Mouse (Mus musculus) limb, embryonic 13.5 days (tissue): Measurements from ENCODE around the gene Eif2s3x. TPM values are rescaled to one million over a fixed set of nuclear protein-coding genes. Genes with fewer than 3 reads are reported as not detected.
"Not testable (repeated sequence)": the region's sequence is repeated elsewhere in the genome, so short reads cannot be mapped to it uniquely, and the experiment has no call there.

Experiments used
- ATAC-seq: fragments of 200-750 bp; cut with Nextera tagmentation; 2 replicates; pipeline ENCODE4 v1.8.0; 2017; ENCODE audit warnings: low read depth, moderate number of reproducible peaks, moderate TSS enrichment; ENCODE audit not compliant: low FRiP score
- H3K27ac ChIP-seq: fragments of 300-500 bp; sonication (generic); 2 replicates; pipeline ENCODE4 v1.5.1; 2015; ENCODE audit warnings: inconsistent platforms, mild to moderate bottlenecking, moderate library complexity
- H3K27me3 ChIP-seq: fragments of 300-500 bp; sonication (generic); 2 replicates; pipeline ENCODE4 v1.6.1; 2015; ENCODE audit warnings: mild to moderate bottlenecking, inconsistent platforms
- H3K36me3 ChIP-seq: fragments of 300-500 bp; sonication (generic); 2 replicates; pipeline ENCODE4 v1.6.1; 2015; ENCODE audit warnings: inconsistent platforms, mild to moderate bottlenecking, moderate library complexity
- H3K4me1 ChIP-seq: fragments of 300-500 bp; sonication (generic); 2 replicates; pipeline ENCODE4 v1.6.1; 2015; ENCODE audit warnings: inconsistent platforms
- H3K4me2 ChIP-seq: fragments of 300-500 bp; sonication (generic); replicated peaks from 2 replicates; pipeline ENCODE4 v1.6.1; 2015; ENCODE audit warnings: inconsistent platforms, mild to moderate bottlenecking, moderate library complexity
- H3K4me3 ChIP-seq: fragments of 300-500 bp; sonication (generic); 2 replicates; pipeline ENCODE4 v1.5.1; 2015; ENCODE audit warnings: moderate library complexity, mild to moderate bottlenecking, inconsistent platforms
- H3K9ac ChIP-seq: fragments of 300-500 bp; sonication (generic); 2 replicates; pipeline ENCODE4 v1.6.1; 2015; ENCODE audit warnings: mild to moderate bottlenecking, inconsistent platforms
- H3K9me3 ChIP-seq: fragments of 300-500 bp; sonication (generic); 2 replicates; pipeline ENCODE4 v1.6.1; 2016; ENCODE audit warnings: inconsistent platforms
- WGBS: fragments of 180-500 bp; shearing (Covaris S2); methylation state at CpG from one replicate; pipeline ENCODE4 v1.1.7; 2015; 5-methylcytosine and 5-hydroxymethylcytosine counted together
- polyA plus RNA-seq: library from polyadenylated mRNA; unstranded; fragments of >200 nt; fragmentation: Nextera tagmentation; extraction: Ambion mirVana; gene quantifications from 2 replicates; pipeline ENCODE4 v1.2.1, GENCODE M21; 2015

Eif2s3x gene
- 72.5 and 82.2 TPM in 2 replicates for polyA plus RNA-seq

DNA sequence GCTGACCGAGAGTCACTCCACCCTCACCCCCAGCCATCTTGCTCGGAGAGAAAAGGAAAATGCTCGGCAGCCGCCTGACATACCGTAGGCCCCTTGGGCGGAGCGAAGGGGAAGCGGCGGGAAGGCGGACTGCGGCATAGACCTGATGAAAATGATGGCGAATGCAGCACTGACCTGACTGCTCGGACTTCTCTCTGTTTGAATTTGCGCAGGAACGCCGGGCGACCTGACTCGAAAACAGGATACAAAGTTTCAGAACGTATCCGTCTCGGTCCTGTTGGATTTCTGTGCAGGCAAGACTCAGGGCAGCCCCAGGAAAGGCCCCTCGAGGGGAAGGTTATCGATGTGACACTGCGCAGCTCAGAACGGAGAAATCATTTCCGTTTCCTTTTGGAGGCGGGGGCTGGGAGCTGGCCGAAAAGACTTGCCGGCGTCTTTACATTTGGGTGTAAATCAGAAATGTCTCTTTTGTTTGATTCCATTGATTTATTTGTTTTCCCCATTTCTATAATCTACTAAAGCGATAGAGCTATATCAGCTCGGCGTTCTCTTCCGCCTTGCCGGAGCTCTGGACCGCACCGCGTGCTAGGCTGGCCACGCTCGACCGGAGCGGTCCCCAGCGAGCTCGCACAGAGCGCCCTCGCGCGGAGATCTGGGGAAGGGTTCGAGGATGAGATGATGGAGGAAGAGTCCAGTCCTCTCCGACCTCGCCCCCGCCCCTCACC lies at the start of gene Eif2s3x:
Gene Eif2s3x, minus strand, starts transcription at position 266 of the 725 bp plus-strand sequence.
- WGBS, result under 1% methylated on average over 52 of the region's 52 CpGs
- Histone ChIP-seq H3K27me3 (no peaks in the 10 kb centered on the region), H3K27ac (peak within 1 kb of the TSS; percentile 52; the same call in 1 of the 2 replicates), H3K9me3 (no peaks in the 10 kb centered on the region), H3K4me3 (peak within 1 kb of the TSS; percentile 75), H3K4me2 (peak within 1 kb of the TSS; percentile 69), H3K4me1 (peaks cover 4% of the 10 kb centered on the region; the same call in 1 of the 2 replicates), H3K9ac (peak within 1 kb of the TSS; percentile 84), H3K36me3 (peaks cover 25% of the 10 kb centered on the region)
- peak; percentile 95 for ATAC-seq

DNA sequence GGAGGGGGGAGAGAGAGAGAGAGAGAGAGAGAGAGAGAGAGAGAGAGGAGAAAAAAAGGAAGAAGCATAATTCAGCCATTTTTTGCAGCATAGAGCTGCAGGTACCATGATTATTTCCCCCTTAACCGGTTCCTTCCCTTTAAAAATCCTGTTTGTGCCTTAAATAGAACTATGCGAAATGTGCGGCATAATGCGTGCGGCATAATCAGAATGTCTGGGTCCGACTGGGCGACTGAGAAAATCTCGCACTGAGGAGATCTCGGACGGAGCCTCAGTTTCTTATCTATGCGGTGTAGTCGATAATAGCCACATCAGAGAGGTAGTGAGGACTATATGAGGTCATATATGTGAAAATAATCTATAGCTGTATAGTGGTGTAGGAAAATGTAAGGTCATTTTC lies 22.9 kb upstream of the Eif2s3x start:
- ATAC-seq, result no peak
- no peaks in the 10 kb centered on the region for H3K36me3 ChIP-seq
- peaks cover 43% of the 10 kb centered on the region for H3K27me3 ChIP-seq

DNA sequence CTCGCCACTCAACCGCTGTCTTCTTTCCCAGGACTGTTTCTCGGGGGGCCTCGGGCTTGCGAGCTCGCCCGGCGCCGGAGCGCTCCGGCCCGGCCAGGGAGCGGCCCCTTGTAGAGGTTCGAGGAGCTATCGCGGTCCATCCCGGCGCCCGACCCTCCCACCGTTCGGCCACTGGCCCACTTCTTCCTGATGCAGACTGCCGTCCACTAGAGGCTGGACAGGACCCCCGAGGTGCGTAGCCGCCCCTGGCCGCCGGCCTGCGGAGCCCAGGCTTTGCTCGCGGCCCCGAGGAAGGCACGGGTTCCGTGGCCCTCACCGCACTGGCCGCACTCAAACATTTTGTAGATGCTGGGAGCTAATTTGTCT lies 22.5 kb upstream of the Eif2s3x start:
- no peaks in the 10 kb centered on the region for H3K9me3 ChIP-seq
- 14% methylated on average over 30 of the region's 35 CpGs for WGBS
- H3K4me3 ChIP-seq, result peak overlapping the region; percentile 66
- peak overlapping the region; percentile 70; the same call in 1 of the 2 replicates for H3K27ac ChIP-seq
- peak overlapping the region; percentile 60 for H3K4me2 ChIP-seq
- H3K36me3 ChIP-seq, result no peaks in the 10 kb centered on the region
- no peak; the same call in 1 of the 2 replicates for ATAC-seq
- peak overlapping the region; percentile 75 for H3K9ac ChIP-seq
- H3K4me1 ChIP-seq, result no peaks in the 10 kb centered on the region
- peaks cover 47% of the 10 kb centered on the region for H3K27me3 ChIP-seq

More for the DNA sequence above, 22.9 kb upstream of the Eif2s3x start:
- Histone ChIP-seq H3K27ac (no peak overlapping the region), H3K4me1 (no peaks in the 10 kb centered on the region), H3K9ac (peak overlapping the region; percentile 75), H3K4me2 (peak overlapping the region; percentile 60), H3K9me3 (no peaks in the 10 kb centered on the region), H3K4me3 (peak overlapping the region; percentile 66)
- WGBS, result 30% methylated on average over 12 of the region's 12 CpGs

DNA sequence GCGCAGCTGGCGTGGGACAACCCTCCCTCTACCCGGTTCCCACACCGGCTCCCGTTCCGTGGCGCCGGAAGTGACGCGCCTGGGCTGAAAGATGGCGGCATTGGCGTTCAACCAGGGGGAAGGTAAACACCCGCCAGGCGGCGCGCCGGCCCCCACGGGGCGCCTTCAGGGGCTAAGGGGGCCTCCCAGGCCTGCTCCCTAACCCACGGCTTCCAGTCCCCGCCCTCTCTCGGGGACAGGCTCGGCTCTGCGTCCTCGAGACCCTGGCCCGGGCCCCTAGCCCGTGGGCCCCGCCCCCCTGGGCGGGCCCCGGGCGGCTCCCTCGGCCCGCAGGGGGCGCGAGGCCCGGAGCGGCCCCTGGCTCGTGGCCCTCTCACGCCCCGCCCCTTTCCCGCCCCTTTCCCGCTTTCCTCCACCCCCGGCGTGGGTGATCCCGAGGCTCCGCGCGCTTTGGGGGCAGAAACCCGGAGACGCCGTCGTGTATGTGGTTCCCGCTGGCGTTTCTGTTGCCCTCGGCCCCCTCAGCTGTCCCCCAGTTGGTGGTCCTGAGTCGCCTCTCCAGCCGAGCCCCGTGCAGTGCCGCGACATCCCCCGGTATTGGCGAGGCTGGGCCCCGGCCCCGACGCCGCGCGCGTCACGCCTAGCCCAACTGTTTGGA lies 22.0 kb upstream of the Eif2s3x start, which contains the start of gene Klhl15:
Gene Klhl15, plus strand, starts transcription at position 68 of the 658 bp plus-strand sequence.
- ATAC-seq, result peak; percentile 97
- peak within 1 kb of the TSS; percentile 75 for H3K9ac ChIP-seq
- peak within 1 kb of the TSS; percentile 60 for H3K4me2 ChIP-seq
- H3K4me1 ChIP-seq, result no peaks in the 10 kb centered on the region
- H3K9me3 ChIP-seq, result no peaks in the 10 kb centered on the region
- H3K4me3 ChIP-seq, result peak within 1 kb of the TSS; percentile 66
- H3K27me3 ChIP-seq, result peaks cover 52% of the 10 kb centered on the region
- H3K36me3 ChIP-seq, result no peaks in the 10 kb centered on the region
- peak within 1 kb of the TSS; percentile 79 for H3K27ac ChIP-seq
- WGBS, result 5% methylated on average over 39 of the region's 70 CpGs

DNA sequence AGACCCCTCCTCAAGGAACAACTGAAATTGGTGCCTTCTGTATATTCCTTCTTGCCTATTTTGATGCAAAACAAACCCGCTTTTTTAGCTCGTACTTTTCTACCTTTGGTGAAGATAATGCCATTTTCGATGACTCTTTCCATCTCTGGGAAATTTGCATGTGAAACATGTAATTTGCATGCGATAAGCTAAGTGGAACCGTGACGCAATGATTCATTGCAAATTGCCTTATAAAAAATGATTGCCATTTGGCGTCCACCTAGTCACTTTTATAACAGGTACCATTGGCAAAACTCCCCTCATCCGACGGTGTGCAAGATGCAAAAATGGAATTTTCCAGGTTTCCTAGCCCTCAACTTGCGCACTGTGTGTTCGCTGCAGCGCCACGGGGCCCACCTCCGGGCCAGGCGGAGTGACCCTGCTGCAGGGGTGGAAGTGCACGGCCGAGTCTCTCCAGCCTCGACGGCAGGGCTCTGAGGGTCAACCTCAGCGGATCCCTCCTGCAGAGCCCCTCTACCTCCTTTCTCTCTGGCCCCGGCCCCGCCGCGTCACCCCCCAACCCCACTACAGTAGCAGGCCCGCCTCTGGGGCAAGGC lies 21.4 kb upstream of the Eif2s3x start:
- H3K27me3 ChIP-seq, result peaks cover 50% of the 10 kb centered on the region
- no peak; the same call in 1 of the 2 replicates for ATAC-seq
- H3K4me1 ChIP-seq, result no peaks in the 10 kb centered on the region
- no peaks in the 10 kb centered on the region for H3K9me3 ChIP-seq
- peak overlapping the region; percentile 75 for H3K9ac ChIP-seq
- H3K4me3 ChIP-seq, result peak overlapping the region; percentile 66
- H3K27ac ChIP-seq, result peak overlapping the region; percentile 79
- no peaks in the 10 kb centered on the region for H3K36me3 ChIP-seq
- peak overlapping the region; percentile 60 for H3K4me2 ChIP-seq
- WGBS, result 14% methylated on average over 20 of the region's 25 CpGs

DNA sequence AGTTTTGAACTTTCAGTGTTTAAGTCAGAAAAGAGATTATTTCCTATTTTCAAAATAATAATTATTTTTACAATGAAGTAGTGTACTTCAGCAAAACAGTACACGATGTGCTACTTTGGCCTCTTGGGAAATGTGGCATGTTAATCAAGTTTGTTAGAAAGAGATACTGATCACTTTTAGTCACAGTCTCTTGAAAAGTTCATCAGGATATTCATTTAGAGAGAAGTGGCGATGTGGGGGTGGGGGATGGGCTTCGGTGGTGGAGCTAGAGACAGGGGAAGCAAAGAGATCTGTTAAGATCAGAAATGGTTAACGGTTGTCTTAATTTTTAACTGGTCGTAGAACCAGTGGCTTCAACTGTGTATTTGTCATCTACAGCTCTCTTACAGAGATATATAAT lies 20.8 kb upstream of the Eif2s3x start:
- peak overlapping the region; percentile 60; the same call in 1 of the 2 replicates for H3K4me2 ChIP-seq
- WGBS, result 38% methylated on average over 5 of the region's 5 CpGs
- ATAC-seq, result no peak

DNA sequence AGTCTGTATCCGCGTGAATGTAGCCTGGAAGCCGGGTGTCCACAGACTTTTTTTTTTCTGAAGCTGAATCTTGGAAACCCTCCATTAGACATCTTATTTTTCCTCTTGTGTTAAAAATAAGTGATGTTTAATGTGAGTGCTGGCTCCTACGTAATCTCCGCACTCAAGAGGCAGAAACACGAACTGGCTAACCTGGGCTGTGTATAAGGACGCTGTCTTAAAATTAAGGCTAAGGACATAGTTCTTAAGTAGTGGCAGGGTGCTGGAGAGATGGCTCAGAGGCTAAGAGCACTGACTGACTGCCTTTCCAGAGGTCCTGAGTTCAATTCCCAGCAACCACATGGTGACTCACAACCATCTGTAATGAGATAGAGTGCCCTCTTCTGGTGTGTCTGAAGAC lies 722 bp upstream of the Eif2s3x start:
- peak overlapping the region; percentile 13; the same call in 1 of the 2 replicates for H3K9ac ChIP-seq

More for the DNA sequence above, 20.8 kb upstream of the Eif2s3x start:
- H3K27me3 ChIP-seq, result peaks cover 45% of the 10 kb centered on the region
- no peak overlapping the region for H3K4me3 ChIP-seq
- H3K9ac ChIP-seq, result no peak overlapping the region
- no peaks in the 10 kb centered on the region for H3K9me3 ChIP-seq
- no peak overlapping the region for H3K27ac ChIP-seq
- no peaks in the 10 kb centered on the region for H3K4me1 ChIP-seq
- no peaks in the 10 kb centered on the region for H3K36me3 ChIP-seq

DNA sequence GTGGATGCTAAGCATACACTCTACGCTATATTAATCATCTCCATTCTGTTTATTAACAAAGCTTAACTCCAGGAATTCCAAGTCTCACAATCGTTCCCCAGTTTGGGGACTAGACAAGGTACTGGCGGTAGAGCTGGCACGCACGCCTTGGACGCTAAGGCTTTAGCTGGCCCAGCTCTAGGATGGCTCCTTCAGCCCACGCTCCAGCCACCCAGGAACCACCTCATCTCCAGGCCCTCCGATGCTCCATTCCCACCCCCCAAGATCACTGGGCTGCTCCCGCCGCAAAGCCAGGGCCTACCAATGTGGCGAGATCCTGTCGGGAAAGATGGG lies 432 bp downstream of the Eif2s3x start:
- ATAC-seq, result peak; percentile 44
- Histone ChIP-seq H3K36me3 (peaks cover 30% of the 10 kb centered on the region), H3K4me2 (peak overlapping the region; percentile 69), H3K9ac (peak overlapping the region; percentile 84), H3K27ac (peak overlapping the region; percentile 52; the same call in 1 of the 2 replicates), H3K9me3 (no peaks in the 10 kb centered on the region), H3K4me1 (peaks cover 4% of the 10 kb centered on the region; the same call in 1 of the 2 replicates), H3K4me3 (peak overlapping the region; percentile 75), H3K27me3 (no peaks in the 10 kb centered on the region)
- 0% methylated on average over 12 of the region's 12 CpGs for WGBS

More for the DNA sequence above, 722 bp upstream of the Eif2s3x start:
- Histone ChIP-seq H3K36me3 (peaks cover 19% of the 10 kb centered on the region), H3K27ac (no peak overlapping the region), H3K9me3 (no peaks in the 10 kb centered on the region), H3K4me1 (peaks cover 4% of the 10 kb centered on the region; the same call in 1 of the 2 replicates), H3K4me2 (peak overlapping the region; percentile 59), H3K27me3 (no peaks in the 10 kb centered on the region), H3K4me3 (peak overlapping the region; percentile 75)
- peak; percentile 12; the same call in 1 of the 2 replicates for ATAC-seq
- 18% methylated on average over 7 of the region's 7 CpGs for WGBS

DNA sequence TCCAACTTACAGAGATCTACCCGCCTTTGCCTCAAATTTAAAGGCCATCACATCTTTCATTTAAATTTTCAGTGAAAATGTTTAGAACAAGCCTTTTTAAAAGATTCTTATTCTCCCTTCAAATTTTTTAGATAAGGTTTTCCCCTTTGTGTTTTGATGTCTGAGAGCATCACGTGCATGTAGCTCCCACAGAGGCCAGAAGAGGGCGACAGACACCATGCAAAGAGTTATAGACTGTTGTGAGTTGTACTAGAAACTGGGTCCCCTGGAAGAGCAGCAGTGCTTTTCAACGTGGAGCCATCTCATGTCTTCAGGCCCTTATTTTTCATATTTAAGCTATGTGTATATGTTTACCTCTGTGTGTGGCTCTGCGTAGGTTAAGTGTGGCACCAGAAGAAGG lies 14.9 kb downstream of the Eif2s3x start:
- Histone ChIP-seq H3K4me1 (no peaks in the 10 kb centered on the region), H3K27me3 (no peaks in the 10 kb centered on the region), H3K4me2 (no peak overlapping the region), H3K9me3 (no peaks in the 10 kb centered on the region), H3K27ac (no peak overlapping the region), H3K36me3 (peaks cover 86% of the 10 kb centered on the region), H3K4me3 (no peak overlapping the region), H3K9ac (no peak overlapping the region)
- ATAC-seq, result no peak
- WGBS, result 85% methylated on average over 5 of the region's 5 CpGs

DNA sequence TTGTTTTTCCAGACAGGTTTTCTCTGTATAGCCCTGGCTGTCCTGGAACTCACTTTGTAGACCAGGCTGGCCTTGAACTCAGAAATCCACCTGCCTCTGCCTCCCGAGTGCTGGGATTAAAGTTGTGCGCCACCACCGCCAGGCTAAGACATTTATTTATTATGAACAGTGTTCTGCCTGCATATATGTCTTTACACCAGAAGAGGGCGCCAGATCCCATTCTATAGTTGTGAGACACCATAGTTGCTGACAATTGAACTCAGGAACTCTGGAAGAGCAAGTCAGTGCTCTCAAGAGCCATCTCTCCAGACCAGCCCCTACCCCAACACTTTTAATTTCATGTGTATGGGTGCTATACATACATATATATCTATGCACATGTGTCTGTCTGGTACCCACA lies 18.8 kb downstream of the Eif2s3x start:
- ATAC-seq, H3K27ac ChIP-seq, H3K9me3 ChIP-seq, H3K27me3 ChIP-seq, H3K4me3 ChIP-seq, H3K4me1 ChIP-seq, H3K4me2 ChIP-seq, H3K9ac ChIP-seq: not testable (repeated sequence)
- WGBS, result 73% methylated on average over 4 of the region's 4 CpGs
- peaks cover 68% of the 10 kb centered on the region for H3K36me3 ChIP-seq

DNA sequence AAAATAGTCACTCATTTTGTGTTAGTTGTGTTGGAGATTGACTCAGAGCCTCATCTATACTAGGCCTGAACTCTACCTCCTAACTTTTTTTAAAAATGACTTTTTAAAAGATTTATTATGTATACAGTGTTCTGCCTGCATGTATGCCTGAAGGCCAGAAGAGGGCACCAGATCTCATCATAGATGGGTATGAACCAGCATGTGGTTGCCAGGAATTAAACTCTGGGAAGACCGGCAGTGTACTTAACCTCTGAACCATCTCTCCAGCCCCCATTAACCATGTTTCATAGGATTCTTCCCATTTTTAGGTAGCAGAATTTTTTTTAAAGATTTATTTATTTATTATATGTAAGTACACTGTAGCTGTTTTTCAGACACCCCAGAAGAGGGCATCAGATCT lies 27.5 kb downstream of the Eif2s3x start:
- no peaks in the 10 kb centered on the region for H3K36me3 ChIP-seq
- 35% methylated on average over 1 of the region's 1 CpGs for WGBS

DNA sequence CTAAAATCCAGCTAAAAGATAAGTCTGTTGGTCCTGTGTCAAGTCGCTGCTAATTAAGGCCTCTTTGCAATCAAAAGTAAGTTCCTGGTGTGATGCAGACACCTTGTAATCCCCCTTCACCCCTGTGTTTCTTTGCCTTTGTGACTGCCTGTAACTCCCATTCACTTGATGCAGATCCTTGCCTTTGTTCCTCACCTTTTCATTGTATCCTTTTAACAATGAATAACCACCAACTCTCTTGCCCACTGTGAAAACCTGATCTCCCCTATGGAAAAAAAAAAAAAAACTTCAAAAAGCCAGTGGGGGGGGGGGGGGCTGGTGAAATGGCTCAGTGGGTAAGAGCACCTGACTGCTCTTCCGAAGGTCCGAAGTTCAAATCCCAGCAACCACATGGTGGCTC lies 28.8 kb downstream of the Eif2s3x start:
- ATAC-seq, result no peak
- Histone ChIP-seq H3K4me1 (no peaks in the 10 kb centered on the region), H3K9me3 (no peaks in the 10 kb centered on the region), H3K27ac (no peak overlapping the region), H3K4me3 (no peak overlapping the region), H3K9ac (no peak overlapping the region), H3K27me3 (peaks cover 10% of the 10 kb centered on the region; the same call in 1 of the 2 replicates), H3K36me3 (no peaks in the 10 kb centered on the region), H3K4me2 (no peak overlapping the region)
- WGBS, result 41% methylated on average over 3 of the region's 3 CpGs

More for the DNA sequence above, 27.5 kb downstream of the Eif2s3x start:
- Histone ChIP-seq H3K27me3 (peaks cover 10% of the 10 kb centered on the region; the same call in 1 of the 2 replicates), H3K9me3 (no peaks in the 10 kb centered on the region), H3K4me2 (no peak overlapping the region), H3K9ac (no peak overlapping the region), H3K27ac (no peak overlapping the region), H3K4me1 (no peaks in the 10 kb centered on the region), H3K4me3 (no peak overlapping the region)
- ATAC-seq, result no peak
